Comparison of ENCODE assay signal across 20 mouse cellular contexts in the genomic region with DNA sequence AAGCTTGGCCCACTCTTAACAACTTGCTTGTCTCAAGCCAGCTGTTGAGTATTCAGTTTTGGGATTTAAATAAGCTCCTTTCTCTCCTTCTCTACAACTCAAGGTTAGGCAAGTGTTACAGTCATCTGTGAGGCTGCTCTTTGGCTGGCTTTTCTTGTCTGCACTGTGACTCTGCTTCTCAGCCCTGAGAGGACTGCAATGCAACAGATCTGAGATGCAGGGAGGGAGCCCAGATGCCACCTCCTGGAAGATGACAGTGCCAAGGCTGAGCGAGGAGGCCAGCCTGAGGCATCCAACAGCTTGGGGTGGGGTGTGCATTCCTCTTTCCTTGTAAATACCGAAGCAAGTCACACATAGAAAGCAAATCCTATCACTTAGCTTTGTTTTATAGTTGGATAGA.
DNase-seq lines count a peak whose midpoint lies in the region; TF ChIP-seq lines count a peak whose summit lies in the region.
"Had no signal": no experiment of that assay in that cellular context is flagged by ENCODE, and none has a peak within 500 bp of the region (broad histone marks: within the 10 kb centered on the region; RNA-seq: fewer than 3 reads in every experiment).

No protein-coding gene starts in this region.

- DNase-seq in adrenal gland, postnatal 10 days = peak; percentile 30
- DNase-seq in adrenal gland, adult 18-20 months (ENCODE audit: low spot score in 2 of 2) = no peak
- DNase-seq in layer of hippocampus, adult 2 months (ENCODE audit: low spot score in 2 of 2) = no peak
- no peak for DNase-seq in layer of hippocampus, adult 9-10 months (ENCODE audit: low spot score)
- peak; percentile 22 for DNase-seq in adipocyte (ENCODE audit: low spot score)
- DNase-seq in heart, postnatal 25 days (ENCODE audit: low spot score) = peak; percentile 6
- DNase-seq in hindbrain, embryonic 10.5 days (ENCODE audit: low spot score) = no peak
- DNase-seq: cerebellum, adult 11 months; cerebellum, adult 9-11 months; gastrocnemius, postnatal 14 days; kidney, adult 8-10 months; kidney, postnatal 10 days; liver, postnatal 0 days; thymus, adult 2 months; thymus, postnatal 4 days had no signal

- H3K27ac ChIP-seq in layer of hippocampus, adult 2 months = peak overlapping the region; percentile 46; the same call in 1 of the 2 replicates
- no peak overlapping the region for H3K27ac ChIP-seq in hindbrain, embryonic 10.5 days
- H3K27ac ChIP-seq: embryonic facial prominence, embryonic 15.5 days; forebrain, embryonic 15.5 days; intestine, embryonic 15.5 days; limb, embryonic 12.5 days; stomach, embryonic 15.5 days had no signal

- peaks cover 39% of the 10 kb centered on the region for H3K4me1 ChIP-seq in hindbrain, embryonic 10.5 days (replicated peaks)

- H3K36me3 ChIP-seq in hindbrain, embryonic 10.5 days = no peaks in the 10 kb centered on the region
- H3K36me3 ChIP-seq: embryonic facial prominence, embryonic 15.5 days; forebrain, embryonic 15.5 days; intestine, embryonic 15.5 days; limb, embryonic 12.5 days; stomach, embryonic 15.5 days had no signal

- H3K27me3 ChIP-seq in hindbrain, embryonic 10.5 days (ENCODE audit: insufficient read depth, poor library complexity, severe bottlenecking) = 0 out of 2 replicates have a peak, but pooled peaks cover 5% of the 10 kb centered on the region
- H3K27me3 ChIP-seq: embryonic facial prominence, embryonic 15.5 days; forebrain, embryonic 15.5 days; intestine, embryonic 15.5 days; limb, embryonic 12.5 days; stomach, embryonic 15.5 days had no signal

- WGBS in hindbrain, embryonic 10.5 days = 67% methylated on average over 2 of the region's 2 CpGs

- intact Hi-C loops in heart, postnatal 25 days (cut with DNase I) = loop anchor here (5.0 kb wide), 3 partner anchors 57 to 133 kb away; no protein-coding TSS in a partner anchor

- H3K9me3 ChIP-seq in hindbrain, embryonic 10.5 days = no peaks in the 10 kb centered on the region
- H3K9me3 ChIP-seq: embryonic facial prominence, embryonic 15.5 days; forebrain, embryonic 15.5 days; intestine, embryonic 15.5 days; limb, embryonic 12.5 days; stomach, embryonic 15.5 days had no signal

- peak; percentile 13; the same call in 1 of the 2 replicates for TF ChIP-seq CTCF in layer of hippocampus, adult 2 months (conservative IDR thresholded peaks at IDR 0.05)

- no peak overlapping the region for H3K4me3 ChIP-seq in layer of hippocampus, adult 2 months
- no peak overlapping the region for H3K4me3 ChIP-seq in hindbrain, embryonic 10.5 days
- H3K4me3 ChIP-seq: embryonic facial prominence, embryonic 15.5 days; forebrain, embryonic 15.5 days; intestine, embryonic 15.5 days; limb, embryonic 12.5 days; stomach, embryonic 15.5 days had no signal

Comparison
In these comparisons a context has a peak if more than half of its experiments do, and no peak if none do; other contexts are left out.
1. DNase-seq: peak in adrenal gland, postnatal 10 days (single experiment), adipocyte (single experiment) and heart, postnatal 25 days (single experiment); none in adrenal gland, adult 18-20 months (0 of 2), layer of hippocampus, adult 2 months (0 of 2), layer of hippocampus, adult 9-10 months (single experiment) and hindbrain, embryonic 10.5 days (single experiment).